Mouse (Mus musculus) liver, embryonic 14.5 days (tissue): ENCODE measurements around the gene Prss27.

Experiments
- CTCF ChIP-seq: IDR thresholded peaks from 2 replicates; pipeline ENCODE4 v1.5.1; 2016; ENCODE audit warnings: antibody characterized with exemption, low read depth, control low read depth
- EP300 ChIP-seq: IDR thresholded peaks from 2 replicates; pipeline ENCODE4 v1.6.1; 2016; ENCODE audit warnings: antibody characterized with exemption, low read depth

GRCm38 (mm10) chr17:24005049-24005448 lies 32.9 kb upstream of the Prss27 start:
- TF ChIP-seq CTCF (no peak), EP300 (no peak)
